Mouse (Mus musculus) midbrain, embryonic 10.5 days (tissue): ENCODE data around the gene Add1. TPM values are rescaled to one million over a fixed set of nuclear protein-coding genes. Genes with fewer than 3 reads are reported as not detected.

ENCODE experiments used
- DNase-seq: peaks from one replicate; pipeline ENCODE4 v3.0.0-alpha.2; 2017; ENCODE audit warnings: low spot score
- H3K27ac ChIP-seq: fragments of 300-500 bp; sonication (generic); replicated peaks from 2 replicates; pipeline ENCODE4 v1.5.1; 2016; ENCODE audit warnings: mild to moderate bottlenecking
- H3K27me3 ChIP-seq: fragments of 300-500 bp; sonication (generic); 2 replicates; pipeline ENCODE4 v1.6.1; 2016; ENCODE audit warnings: low read depth, mild to moderate bottlenecking; ENCODE audit not compliant: poor library complexity, severe bottlenecking
- H3K36me3 ChIP-seq: fragments of 300-500 bp; sonication (generic); 2 replicates; pipeline ENCODE4 v1.6.1; 2016; ENCODE audit warnings: mild to moderate bottlenecking, moderate library complexity
- H3K4me1 ChIP-seq: fragments of 300-500 bp; sonication (generic); 2 replicates; pipeline ENCODE4 v1.6.1; 2016
- H3K4me3 ChIP-seq: fragments of 300-500 bp; sonication (generic); 2 replicates; pipeline ENCODE4 v1.5.1; 2016; ENCODE audit warnings: mild to moderate bottlenecking, moderate library complexity
- H3K9me3 ChIP-seq: fragments of 300-500 bp; sonication (generic); replicated peaks from 2 replicates; pipeline ENCODE4 v1.6.1; 2016; ENCODE audit warnings: mild to moderate bottlenecking
- WGBS: fragments of 180-500 bp; shearing (Covaris S2); methylation state at CpG from one replicate; pipeline ENCODE4 v1.1.7; 2016; 5-methylcytosine and 5-hydroxymethylcytosine counted together
- polyA plus RNA-seq: library from polyadenylated mRNA; unstranded; fragments of >200 nt; fragmentation: Nextera tagmentation; extraction: Ambion mirVana; gene quantifications from 2 replicates; pipeline ENCODE4 v1.2.1, GENCODE M21; 2016

Gene Add1
- polyA plus RNA-seq, 1 experiment from 2014 or later, result 166 TPM

DNA sequence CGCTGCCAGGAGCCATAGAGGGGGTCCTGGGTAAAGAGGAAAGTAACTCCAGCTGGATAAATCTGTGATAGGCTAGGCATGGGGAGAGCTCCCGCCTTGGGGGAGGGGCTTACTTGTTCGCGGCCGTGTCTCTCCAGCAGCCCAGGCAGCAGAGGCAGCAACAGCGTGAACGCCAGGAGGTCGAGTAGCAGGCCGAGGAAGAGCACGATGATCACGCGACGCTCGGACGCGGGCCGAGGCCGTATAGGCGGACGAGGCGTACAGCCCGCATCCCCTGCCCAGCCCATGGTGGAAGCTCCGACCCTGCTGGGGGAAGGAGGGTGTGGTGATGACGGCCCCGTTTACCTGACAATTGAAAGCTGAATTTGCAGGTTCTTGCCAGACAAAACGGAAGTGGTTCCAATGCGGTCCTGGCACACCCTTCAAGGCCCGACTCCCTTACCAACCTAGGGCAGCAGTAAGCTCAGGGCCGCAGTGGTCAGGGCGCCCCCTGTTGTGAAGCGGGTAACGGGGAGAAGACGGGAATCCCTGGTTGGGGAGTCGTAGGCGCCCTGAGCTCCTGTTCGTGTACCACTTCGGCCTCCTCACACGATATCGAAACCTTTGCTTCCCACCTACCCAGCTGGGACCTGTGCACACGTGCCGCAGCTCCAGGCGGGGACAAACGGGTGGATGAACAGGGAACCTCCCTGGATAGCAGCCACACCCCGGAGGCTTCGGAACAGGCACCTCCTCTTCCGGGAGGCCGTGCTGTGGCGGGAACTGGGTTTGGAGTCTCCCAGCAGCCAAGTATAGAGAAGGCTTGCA, 63.2 kb downstream of the Add1 start, which contains the start of gene Mfsd10:
Gene Mfsd10, minus strand, starts transcription at position 732 of the 807 bp plus-strand sequence.
- Histone ChIP-seq H3K4me3 (peak within 1 kb of the TSS; percentile 66), H3K27me3 (no peaks in the 10 kb centered on the region), H3K4me1 (peaks cover 38% of the 10 kb centered on the region), H3K9me3 (no peaks in the 10 kb centered on the region), H3K36me3 (peaks cover 86% of the 10 kb centered on the region), H3K27ac (peak within 1 kb of the TSS; percentile 86)
- DNase-seq, result peak; percentile 78
- WGBS, result under 1% methylated on average over 48 of the region's 48 CpGs

DNA sequence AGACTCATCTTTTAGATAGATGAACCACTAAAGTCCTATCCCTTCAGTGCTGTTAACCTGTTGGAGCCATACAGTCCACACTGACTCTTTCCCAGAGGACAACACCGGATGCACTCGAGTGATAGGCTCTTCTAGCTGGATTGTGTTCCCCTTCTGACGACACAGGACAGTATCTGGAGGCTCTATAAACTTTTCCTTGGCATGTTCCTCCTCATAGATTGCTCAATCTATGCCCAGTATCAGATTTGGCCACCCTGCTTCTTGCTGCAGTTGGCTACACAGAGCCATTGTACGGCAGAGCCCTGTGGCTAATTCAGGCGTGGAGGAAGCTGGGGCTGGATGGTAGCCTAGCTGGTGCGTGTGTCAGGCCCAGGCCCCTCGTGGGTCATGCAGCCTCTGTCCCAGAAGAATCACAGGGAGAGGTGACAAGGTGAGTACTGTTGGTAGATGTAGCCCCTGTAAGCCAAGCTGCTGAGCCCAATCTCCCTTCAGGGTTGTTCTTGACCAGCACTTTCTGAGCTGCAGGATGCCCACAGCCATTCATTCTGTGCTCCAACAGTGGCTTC, 64.2 kb downstream of the Add1 start:
- Histone ChIP-seq H3K4me3 (peak overlapping the region; percentile 66; the same call in 1 of the 2 replicates), H3K36me3 (peaks cover 81% of the 10 kb centered on the region), H3K9me3 (no peaks in the 10 kb centered on the region), H3K27me3 (no peaks in the 10 kb centered on the region), H3K27ac (peak overlapping the region; percentile 86), H3K4me1 (peaks cover 38% of the 10 kb centered on the region)
- 82% methylated on average over 7 of the region's 7 CpGs for WGBS
- DNase-seq, result no peak

DNA sequence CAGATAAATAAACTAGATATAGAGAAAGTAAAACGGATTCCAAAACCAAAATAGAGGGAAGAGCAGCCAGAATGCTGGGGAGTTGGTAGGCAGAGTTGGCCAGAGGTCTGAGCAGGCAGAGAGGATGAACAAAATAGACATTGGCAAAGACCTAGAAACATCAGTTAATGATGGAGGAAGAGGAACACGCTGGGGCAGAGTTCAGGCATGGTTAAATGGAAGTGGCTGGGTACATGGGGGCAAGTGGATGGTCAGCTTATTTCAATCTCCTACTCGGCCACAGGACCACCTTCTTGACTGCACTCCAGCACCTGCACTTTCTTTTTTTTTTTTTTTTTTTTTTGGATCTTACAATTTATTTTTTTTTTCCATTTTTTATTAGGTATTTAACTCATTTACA, 68.5 kb downstream of the Add1 start:
- H3K36me3 ChIP-seq, result peaks cover 93% of the 10 kb centered on the region
- no peaks in the 10 kb centered on the region for H3K9me3 ChIP-seq
- DNase-seq, result no peak
- H3K4me3 ChIP-seq, result no peak overlapping the region
- H3K27me3 ChIP-seq, result no peaks in the 10 kb centered on the region
- peaks cover 12% of the 10 kb centered on the region for H3K4me1 ChIP-seq
- H3K27ac ChIP-seq, result no peak overlapping the region
- 86% methylated on average over 3 of the region's 3 CpGs for WGBS

- peaks cover 2% of the 10 kb centered on the region; the same call in 1 of the 2 replicates for H3K4me1 ChIP-seq
- H3K27ac ChIP-seq, result no peak overlapping the region
- 86% methylated on average over 5 of the region's 5 CpGs for WGBS
- no peak overlapping the region for H3K4me3 ChIP-seq
- no peaks in the 10 kb centered on the region for H3K27me3 ChIP-seq
- peaks cover 95% of the 10 kb centered on the region for H3K36me3 ChIP-seq
- no peak for DNase-seq
- no peaks in the 10 kb centered on the region for H3K9me3 ChIP-seq
Measured at GRCm38 (mm10) chr5:34642932-34643331, 69.5 kb downstream of the Add1 start.

- peak; percentile 67 for DNase-seq
- Histone ChIP-seq H3K4me1 (no peaks in the 10 kb centered on the region), H3K4me3 (no peak overlapping the region), H3K9me3 (no peaks in the 10 kb centered on the region), H3K36me3 (peaks cover 100% of the 10 kb centered on the region), H3K27ac (no peak overlapping the region), H3K27me3 (no peaks in the 10 kb centered on the region)
- 56% methylated on average over 4 of the region's 4 CpGs for WGBS
Measured at GRCm38 (mm10) chr5:34647581-34647980, 74.1 kb downstream of the Add1 start.

- Histone ChIP-seq H3K36me3 (peaks cover 96% of the 10 kb centered on the region), H3K4me1 (no peaks in the 10 kb centered on the region)
Measured at GRCm38 (mm10) chr5:34652961-34653360, 79.5 kb downstream of the Add1 start.

DNA sequence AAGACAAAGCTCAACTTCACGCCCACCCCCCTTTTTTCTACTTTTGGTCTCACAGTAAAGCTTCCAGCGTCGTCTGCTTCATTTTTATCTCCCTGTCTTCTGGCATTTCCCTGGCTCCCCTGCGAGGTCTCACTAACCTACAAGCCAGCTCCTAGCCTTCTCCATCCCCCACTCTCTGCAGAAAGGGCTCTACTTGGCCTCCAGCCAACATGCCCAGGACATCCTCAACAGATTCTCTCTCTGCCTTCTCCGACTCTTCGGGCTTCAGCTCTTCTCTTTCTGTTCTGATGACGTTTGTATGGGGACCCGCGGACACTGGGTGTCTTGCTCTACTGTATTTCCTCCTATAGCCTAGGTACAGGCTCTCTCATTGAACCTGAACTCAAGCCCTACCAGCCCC, 81.4 kb downstream of the Add1 start:
- H3K27me3 ChIP-seq, result no peaks in the 10 kb centered on the region
- no peak overlapping the region for H3K4me3 ChIP-seq
- peaks cover 81% of the 10 kb centered on the region for H3K36me3 ChIP-seq
- DNase-seq, result peak; percentile 0
- WGBS, result 93% methylated on average over 9 of the region's 9 CpGs
- H3K4me1 ChIP-seq, result peaks cover 8% of the 10 kb centered on the region
- H3K27ac ChIP-seq, result no peak overlapping the region
- no peaks in the 10 kb centered on the region for H3K9me3 ChIP-seq

More at GRCm38 (mm10) chr5:34652961-34653360, 79.5 kb downstream of the Add1 start:
- Histone ChIP-seq H3K27me3 (no peaks in the 10 kb centered on the region), H3K9me3 (no peaks in the 10 kb centered on the region), H3K4me3 (no peak overlapping the region), H3K27ac (no peak overlapping the region)
- 95% methylated on average over 5 of the region's 5 CpGs for WGBS
- no peak for DNase-seq

DNA sequence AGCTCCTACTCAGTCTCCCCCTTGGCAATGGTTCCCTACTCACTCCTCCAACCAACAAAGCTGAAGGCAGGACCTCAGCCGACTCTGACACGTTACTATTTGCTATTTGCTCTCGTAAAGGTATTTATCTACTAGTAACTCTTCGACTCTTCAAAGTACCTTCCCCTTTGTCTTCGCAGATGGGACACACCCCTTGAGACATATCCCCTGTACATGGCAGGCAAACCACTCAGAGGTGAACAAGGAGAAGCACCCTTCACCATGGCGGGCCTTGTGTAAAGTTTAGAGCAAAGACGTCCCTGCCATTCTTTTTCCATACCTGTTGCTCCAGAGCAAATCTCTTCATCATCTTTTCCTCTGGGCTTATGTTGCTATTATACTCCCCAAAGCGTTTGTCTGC, 84.1 kb downstream of the Add1 start:
- DNase-seq, result no peak

DNA sequence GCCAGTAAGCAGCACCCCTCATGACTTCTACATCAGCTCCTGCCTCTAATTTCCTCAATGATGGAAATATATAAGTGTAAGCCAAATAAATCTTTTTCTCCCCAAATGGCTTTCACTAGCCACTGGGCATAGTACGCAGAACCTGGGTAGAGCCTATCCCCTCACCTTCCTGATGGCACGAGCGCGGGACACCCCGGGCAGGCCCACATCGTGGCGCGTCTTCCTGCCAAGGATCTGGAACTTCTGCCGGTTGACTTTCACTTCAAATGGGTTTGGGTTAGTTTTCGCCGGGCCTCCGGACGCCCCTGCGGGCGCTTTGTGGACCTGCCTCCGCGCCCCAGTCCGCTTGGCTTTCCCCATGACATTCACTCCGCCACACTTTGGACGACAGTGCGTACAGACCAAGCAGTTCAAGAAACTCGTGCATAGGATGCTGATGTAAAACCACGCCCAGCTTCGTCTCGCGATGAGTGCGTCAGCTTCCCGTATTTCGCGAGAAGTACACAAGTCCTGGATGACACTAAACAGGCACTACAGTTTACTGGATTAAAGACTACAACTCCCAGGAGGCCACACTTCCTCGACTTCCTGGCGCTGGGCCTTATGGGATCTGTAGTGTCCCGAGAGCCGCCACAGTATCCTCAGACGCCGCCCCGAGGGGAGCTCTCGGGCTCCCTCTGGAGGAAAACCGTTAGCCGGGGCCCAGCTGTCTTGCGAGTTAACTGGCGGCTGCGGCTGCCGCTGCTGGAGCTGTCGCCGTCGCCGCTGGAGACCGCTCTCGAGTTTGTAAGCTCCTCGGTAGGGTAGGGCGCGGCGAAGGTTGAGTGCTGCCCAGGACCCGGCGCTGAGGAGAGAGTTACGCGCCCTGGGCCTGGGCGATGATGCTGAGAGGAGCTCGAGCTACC, 86.5 kb downstream of the Add1 start, which contains the start of the genes Nop14 and Grk4:
Gene Nop14, minus strand, starts transcription at position 463 of the 905 bp plus-strand sequence.
Gene Grk4, plus strand, starts transcription at position 694 of the 905 bp plus-strand sequence.
- Histone ChIP-seq H3K4me3 (peak within 1 kb of the TSS; percentile 62), H3K27me3 (peaks cover 7% of the 10 kb centered on the region; the same call in 1 of the 2 replicates), H3K4me1 (peaks cover 16% of the 10 kb centered on the region), H3K36me3 (peaks cover 30% of the 10 kb centered on the region), H3K9me3 (no peaks in the 10 kb centered on the region), H3K27ac (peak within 1 kb of the TSS; percentile 87)
- peak; percentile 99 for DNase-seq
- WGBS, result under 1% methylated on average over 60 of the region's 60 CpGs

More for the DNA sequence above, 84.1 kb downstream of the Add1 start:
- WGBS, result 90% methylated on average over 8 of the region's 8 CpGs
- H3K4me1 ChIP-seq, result peaks cover 16% of the 10 kb centered on the region
- no peak overlapping the region for H3K4me3 ChIP-seq
- peaks cover 54% of the 10 kb centered on the region for H3K36me3 ChIP-seq
- no peak overlapping the region for H3K27ac ChIP-seq
- no peaks in the 10 kb centered on the region for H3K9me3 ChIP-seq
- peaks cover 7% of the 10 kb centered on the region; the same call in 1 of the 2 replicates for H3K27me3 ChIP-seq

DNA sequence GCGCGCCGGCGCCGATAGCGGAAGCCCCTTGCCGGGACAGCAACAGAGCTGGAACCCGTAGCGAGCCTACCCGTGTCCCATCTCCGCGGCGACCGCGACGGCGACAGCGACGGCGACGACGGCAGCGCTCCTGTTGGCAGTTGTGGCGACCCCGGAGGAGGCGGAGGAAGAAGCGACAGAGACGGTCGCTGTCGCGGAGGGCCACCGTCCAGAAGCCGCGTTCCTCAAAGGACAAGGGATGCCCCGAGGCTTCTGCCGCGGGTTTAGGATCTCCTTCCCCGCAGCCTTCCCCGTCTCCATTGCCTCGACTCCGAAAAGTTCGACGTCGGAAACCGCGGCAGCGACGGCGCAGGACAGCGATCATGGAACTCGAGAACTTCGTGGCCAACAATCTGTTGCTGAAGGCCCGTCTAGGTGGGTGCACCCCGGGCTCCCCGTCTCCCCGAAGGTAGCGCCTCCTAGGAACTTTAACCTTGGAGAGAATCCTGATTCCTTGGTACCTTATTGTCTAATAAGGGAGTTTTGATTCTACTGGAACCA, 87.2 kb downstream of the Add1 start:
- Histone ChIP-seq H3K9me3 (no peaks in the 10 kb centered on the region), H3K4me3 (peak overlapping the region; percentile 62), H3K27me3 (peaks cover 7% of the 10 kb centered on the region; the same call in 1 of the 2 replicates), H3K27ac (peak overlapping the region; percentile 87), H3K4me1 (peaks cover 16% of the 10 kb centered on the region), H3K36me3 (peaks cover 23% of the 10 kb centered on the region)
- DNase-seq, result no peak
- under 1% methylated on average over 57 of the region's 57 CpGs for WGBS

DNA sequence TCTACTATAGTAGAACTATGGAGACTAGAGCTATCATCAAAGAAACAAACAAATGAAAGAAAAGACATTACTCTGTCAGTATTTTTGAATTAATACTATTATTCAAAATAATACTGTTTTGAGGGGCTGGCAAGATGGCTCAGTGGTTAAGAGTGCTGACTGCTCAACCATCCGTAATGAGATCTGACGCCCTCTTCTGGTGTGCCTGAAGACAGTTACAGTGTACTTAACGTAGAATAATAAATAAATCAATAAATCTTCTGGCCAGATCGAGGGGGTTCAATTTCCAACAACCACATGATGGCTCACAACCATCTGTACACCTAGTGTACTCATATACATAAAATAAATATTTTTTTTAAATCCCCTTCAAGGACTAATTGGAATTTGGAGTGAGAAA, 88.4 kb downstream of the Add1 start:
- Histone ChIP-seq H3K9me3 (no peaks in the 10 kb centered on the region), H3K4me3 (no peak overlapping the region), H3K36me3 (peaks cover 11% of the 10 kb centered on the region), H3K27me3 (peaks cover 7% of the 10 kb centered on the region; the same call in 1 of the 2 replicates), H3K27ac (no peak overlapping the region), H3K4me1 (peaks cover 16% of the 10 kb centered on the region)
- 84% methylated on average over 4 of the region's 4 CpGs for WGBS
- DNase-seq, result no peak

DNA sequence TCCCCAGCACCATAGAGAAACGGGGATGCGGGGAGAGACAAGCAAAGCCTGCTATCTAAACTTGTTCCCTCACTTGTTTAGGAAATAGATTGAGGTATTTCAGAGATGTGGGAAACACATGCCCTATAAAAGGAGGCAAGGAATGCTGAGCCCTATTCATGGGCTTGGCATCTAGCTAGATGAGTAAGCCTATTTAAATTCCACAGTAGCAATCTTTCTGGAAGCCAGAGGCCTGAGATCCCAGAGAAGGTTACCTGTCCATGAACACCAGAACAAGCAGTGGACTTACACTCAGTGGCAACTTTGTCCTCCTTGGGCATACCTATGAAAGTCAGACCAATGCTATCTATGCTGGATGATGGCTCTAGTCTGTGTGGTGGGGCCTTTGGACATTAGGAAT, 89.8 kb downstream of the Add1 start:
- H3K27ac ChIP-seq, result no peak overlapping the region
- 95% methylated on average over 2 of the region's 2 CpGs for WGBS
- DNase-seq, result no peak
- H3K36me3 ChIP-seq, result peaks cover 1% of the 10 kb centered on the region; the same call in 1 of the 2 replicates
- H3K9me3 ChIP-seq, result no peaks in the 10 kb centered on the region
- no peak overlapping the region for H3K4me3 ChIP-seq
- peaks cover 16% of the 10 kb centered on the region for H3K4me1 ChIP-seq
- peaks cover 7% of the 10 kb centered on the region; the same call in 1 of the 2 replicates for H3K27me3 ChIP-seq
